Comparison of ENCODE assay signal across 8 mouse cellular contexts in genomic region chr12:85287809-85288485, GRCm38 (mm10). TPM values are rescaled to one million over a fixed set of nuclear protein-coding genes. Genes with fewer than 3 reads are reported as not detected.
A peak's percentile ranks its signal among the peaks of the same experiment; 100 is the strongest.
DNase-seq lines count a peak whose midpoint lies in the region; ATAC-seq and TF ChIP-seq lines count a peak whose summit lies in the region.

Gene Acyp1 (minus strand): TSS chr12:85288438.

- peak within 1 kb of the TSS; percentile 65 to 72 for H3K4me3 ChIP-seq in ES-E14 (ENCODE audit: insufficient read depth in 1 of 2, low read depth in 1 of 2, low read length in 2 of 2, poor library complexity in 1 of 2, severe bottlenecking in 1 of 2)
- H3K4me3 ChIP-seq in forebrain, embryonic 16.5 days (replicated peaks; ENCODE audit: low read length), result peak within 1 kb of the TSS; percentile 44
- H3K4me3 ChIP-seq in midbrain, embryonic 10.5 days, result peak within 1 kb of the TSS; percentile 65

- peaks cover 0 to 5% of the 10 kb centered on the region in 2 experiments; a peak in 1 of 4 replicates for H3K4me1 ChIP-seq in ES-E14 (ENCODE audit: control insufficient read depth in 2 of 2, insufficient read depth in 2 of 2, low read length in 2 of 2, poor library complexity in 1 of 2)
- peaks cover 15% of the 10 kb centered on the region for H3K4me1 ChIP-seq in forebrain, embryonic 16.5 days (replicated peaks; ENCODE audit: control insufficient read depth, insufficient read depth, low read length)
- peaks cover 22% of the 10 kb centered on the region for H3K4me1 ChIP-seq in midbrain, embryonic 10.5 days

- H3K4me2 ChIP-seq in forebrain, embryonic 16.5 days (ENCODE audit: low read length), result peak within 1 kb of the TSS; percentile 80

- H3K27me3 ChIP-seq in forebrain, embryonic 16.5 days (replicated peaks; ENCODE audit: control insufficient read depth, insufficient read depth, low read length), result no peaks in the 10 kb centered on the region
- H3K27me3 ChIP-seq in midbrain, embryonic 10.5 days (ENCODE audit: low read depth, poor library complexity, severe bottlenecking), result peaks cover 28% of the 10 kb centered on the region

- H3K36me3 ChIP-seq in ES-E14 (ENCODE audit: control insufficient read depth, insufficient read depth, low read length, poor library complexity, severe bottlenecking), result no peaks in the 10 kb centered on the region
- no peaks in the 10 kb centered on the region for H3K36me3 ChIP-seq in forebrain, embryonic 16.5 days (ENCODE audit: control insufficient read depth, insufficient read depth)
- H3K36me3 ChIP-seq in midbrain, embryonic 10.5 days, result no peaks in the 10 kb centered on the region

- H3K27ac ChIP-seq in ES-E14 (ENCODE audit: insufficient read depth, low read depth, low read length, poor library complexity, severe bottlenecking), result no peak within 1 kb of the TSS
- H3K27ac ChIP-seq in forebrain, embryonic 16.5 days (ENCODE audit: low read length), result no peak within 1 kb of the TSS
- H3K27ac ChIP-seq in midbrain, embryonic 10.5 days (replicated peaks), result peak within 1 kb of the TSS; percentile 81

- no peak for DNase-seq in ES-E14 (ENCODE audit: low read depth, low spot score)
- peak; percentile 74 for DNase-seq in adrenal gland, adult 2 months
- no peak for DNase-seq in left cerebral cortex, postnatal 4 days
- DNase-seq in midbrain, embryonic 10.5 days (ENCODE audit: low spot score), result no peak
- peak; percentile 59 to 60 for DNase-seq in urinary bladder, postnatal 36 days (ENCODE audit: low spot score in 2 of 2)
- no peak for DNase-seq in thymus, postnatal 4 days

- no peaks in the 10 kb centered on the region for H3K9me3 ChIP-seq in ES-E14 (ENCODE audit: control insufficient read depth, insufficient read depth, low read depth, low read length)
- no peaks in the 10 kb centered on the region for H3K9me3 ChIP-seq in forebrain, embryonic 16.5 days (ENCODE audit: control insufficient read depth, low read length)
- H3K9me3 ChIP-seq in midbrain, embryonic 10.5 days (replicated peaks), result no peaks in the 10 kb centered on the region

- intact Hi-C loops in left cerebral cortex, postnatal 4 days (cut with DNase I), result loop anchor here (5.0 kb wide), 1 partner anchor 146 kb away; no protein-coding TSS in a partner anchor

- peak within 1 kb of the TSS; percentile 56 for H3K9ac ChIP-seq in ES-E14 (ENCODE audit: insufficient read depth, low read depth, low read length, poor library complexity, severe bottlenecking)
- peak within 1 kb of the TSS; percentile 51 for H3K9ac ChIP-seq in forebrain, embryonic 16.5 days (replicated peaks; ENCODE audit: low read depth, low read length)

- in situ Hi-C loops in ES-E14 (cut with MboI; ENCODE audit: low sequenced_read_pairs in 2 of 2, unreplicated experiment in 2 of 2), result no loop called here

- ATAC-seq in forebrain, embryonic 16.5 days, result peak; percentile 47; the same call in 1 of the 2 replicates
- ATAC-seq in hematopoietic stem cell, adult 5-6 weeks (replicated peaks in 1 of 2; ENCODE audit: insufficient read depth in 1 of 2, low FRiP score in 2 of 2, low TSS enrichment in 1 of 2, low read depth in 1 of 2, poor library complexity in 2 of 2, severe bottlenecking in 2 of 2), result peak in 1 of 2 experiments; percentile 52; a peak in 1 of 4 replicates

- 10% methylated on average over 21 of the region's 21 CpGs for WGBS in forebrain, embryonic 16.5 days
- 9% methylated on average over 21 of the region's 21 CpGs for WGBS in midbrain, embryonic 10.5 days

TF ChIP-seq in ES-E14, 5 proteins besides CTCF, POLR2A, EP300 and RAD21:
- TF ChIP-seq ZC3H11A (IDR thresholded peaks at IDR 0.05; ENCODE audit: borderline replicate concordance, low read depth, low read length) (no peak), ZNF384 (IDR thresholded peaks at IDR 0.05; ENCODE audit: low read depth, low read length) (no peak), CHD2 (IDR thresholded peaks at IDR 0.05; ENCODE audit: low read depth, low read length) (no peak), MAFK (IDR thresholded peaks at IDR 0.05; ENCODE audit: insufficient read depth, low read depth, low read length) (no peak), HCFC1 (IDR thresholded peaks at IDR 0.05; ENCODE audit: borderline replicate concordance, insufficient read depth, low read length) (no peak)

RNA-seq across cellular contexts. Expression of gene Acyp1, which starts in this region (rescaled TPM):
- total RNA-seq in ES-E14 (2012; rRNA removed), result 12.2 and 15.0 TPM in 2 replicates
- 10 to 100 TPM; 32.2 to 33.3 TPM for total RNA-seq in adrenal gland, adult 2 months (2021)
- 3.9 and 6.0 TPM in 2 replicates for polyA plus RNA-seq in adrenal gland, adult 2 months (2012; rRNA removed)
- 46.9 and 52.8 TPM in 2 replicates for polyA plus RNA-seq in forebrain, embryonic 16.5 days (2015; fragmentation: Nextera tagmentation; extraction: Ambion mirVana)
- 52.8 and 63.5 TPM in 2 replicates for total RNA-seq in hematopoietic stem cell, adult 5-6 weeks (2017)
- total RNA-seq in left cerebral cortex, postnatal 4 days (2021), result 10 to 100 TPM; 15.3 to 15.8 TPM
- 60.3 and 61.4 TPM in 2 replicates for polyA plus RNA-seq in midbrain, embryonic 10.5 days (2016; fragmentation: Nextera tagmentation; extraction: Ambion mirVana)

Comparison
In these comparisons a context has a peak if more than half of its experiments do, and no peak if none do; other contexts are left out.
1. DNase-seq: peak in adrenal gland, adult 2 months (single experiment) and urinary bladder, postnatal 36 days (2 of 2); none in ES-E14 (single experiment), left cerebral cortex, postnatal 4 days (single experiment), midbrain, embryonic 10.5 days (single experiment) and thymus, postnatal 4 days (single experiment).
2. Peak in every context shown above with its lines, with median percentiles within 50 percentile points of each other: H3K4me3 ChIP-seq.